Mouse (Mus musculus) ES-CJ7 (cell line): Measurements from ENCODE around the gene Znrf1.

ENCODE experiments used
- DNase-seq: peaks from one replicate; pipeline ENCODE4 v3.0.0; 2011; ENCODE audit warnings: low read depth, low spot score

Gene Znrf1

DNA sequence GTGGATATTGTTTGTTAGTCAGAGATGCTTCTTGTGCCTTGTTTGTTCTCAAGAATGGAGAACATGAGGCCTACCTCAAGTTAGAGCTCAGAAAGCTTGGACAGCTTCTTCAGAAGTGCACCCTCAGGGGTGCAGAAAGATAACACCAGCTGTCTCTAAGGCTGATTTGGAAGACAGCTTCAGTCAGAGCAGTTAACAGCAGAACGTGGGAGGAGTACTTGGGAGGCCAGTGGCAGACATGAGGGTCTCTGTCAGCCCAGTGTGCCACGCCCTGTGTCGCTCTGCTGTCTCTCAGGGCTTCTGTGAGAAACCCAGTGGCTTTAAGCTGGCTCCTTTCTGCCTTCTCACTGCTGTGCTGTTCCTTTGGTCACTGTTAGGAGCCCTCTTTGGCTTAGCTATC lies 32.1 kb downstream of the Znrf1 start:
- no peak for DNase-seq

DNA sequence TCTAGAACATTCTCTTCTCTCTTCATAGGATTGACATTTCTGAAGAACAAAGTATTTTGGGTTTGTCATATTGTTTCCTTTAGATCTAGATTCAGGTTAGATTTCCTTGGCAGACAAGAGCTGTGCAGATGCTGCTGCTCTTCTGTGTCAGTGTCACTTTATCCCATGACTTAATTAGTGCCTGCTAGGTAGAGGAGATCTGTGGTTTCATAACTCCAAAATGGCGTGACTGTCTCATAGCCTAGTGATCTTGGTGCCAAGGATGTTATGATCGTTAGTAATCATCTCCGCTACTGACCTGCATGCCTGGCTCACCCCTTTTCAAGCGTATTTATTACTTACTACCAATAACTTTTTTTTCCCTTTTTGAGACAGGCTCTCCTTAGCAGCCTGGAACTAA lies 34.0 kb downstream of the Znrf1 start:
- no peak for DNase-seq

DNA sequence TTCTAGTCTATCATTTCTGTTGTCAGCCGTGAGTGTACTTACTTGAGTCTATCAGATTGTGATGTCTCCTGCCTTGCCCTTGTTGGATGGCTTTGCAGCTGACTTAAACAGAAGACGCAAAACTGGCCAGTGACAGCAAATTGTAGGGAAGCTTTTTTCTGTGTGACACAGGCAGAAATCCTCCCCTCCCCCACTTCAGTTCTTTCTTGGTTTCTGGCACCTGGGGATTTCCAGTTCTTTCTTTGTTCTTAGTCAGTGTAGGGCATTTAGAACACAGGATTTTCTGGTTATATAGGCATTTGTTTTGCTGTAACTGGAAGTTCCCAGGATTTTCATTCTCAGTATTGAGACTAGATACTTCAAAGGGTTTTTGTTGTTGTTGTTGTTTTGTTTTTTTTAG lies 34.5 kb downstream of the Znrf1 start:
- no peak for DNase-seq

- no peak for DNase-seq
These were observed 35.8 kb downstream of the Znrf1 start for GRCm38 (mm10) chr8:111571661-111572060.

DNA sequence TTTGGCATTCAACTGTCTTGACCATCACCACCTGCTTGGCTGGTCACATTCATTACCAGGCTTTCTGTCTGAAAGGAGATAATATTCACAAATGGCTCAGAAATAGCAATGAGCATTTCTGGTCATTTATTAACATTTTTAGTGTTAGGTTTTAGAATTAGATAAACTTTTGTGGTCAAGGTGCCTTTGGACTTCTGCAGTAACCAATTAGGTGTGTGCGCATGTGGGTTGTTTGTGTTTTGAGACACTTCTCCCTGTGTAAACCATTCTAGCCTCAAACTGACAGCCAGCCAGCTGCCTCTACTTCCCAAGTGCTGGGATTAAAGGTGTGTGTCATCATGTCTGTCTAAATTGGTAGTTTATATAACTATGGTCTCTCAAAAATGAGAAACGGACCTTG lies 36.5 kb downstream of the Znrf1 start:
- no peak for DNase-seq

DNA sequence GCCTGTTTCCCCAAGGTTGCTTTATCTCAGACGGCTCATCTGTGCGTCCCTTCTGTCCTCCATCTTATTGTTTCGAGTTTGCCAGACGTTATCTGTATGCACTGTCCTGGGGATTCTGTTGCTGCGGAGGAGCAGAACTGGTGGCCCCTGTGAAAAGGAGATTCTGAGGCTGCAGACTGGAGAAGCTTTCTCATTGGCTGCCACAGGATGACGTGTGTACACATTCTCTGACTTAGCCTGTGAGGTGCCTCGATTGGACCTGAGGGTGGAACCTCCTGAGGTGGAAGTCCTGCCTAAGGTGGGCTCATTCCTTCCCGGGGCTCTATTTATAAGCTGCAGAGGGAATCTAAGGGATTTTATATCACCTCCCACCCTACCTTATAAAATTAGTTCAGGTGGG lies 37.7 kb downstream of the Znrf1 start:
- DNase-seq: peak; percentile 90

- DNase-seq: no peak
These were observed 38.1 kb downstream of the Znrf1 start for GRCm38 (mm10) chr8:111574016-111574415.

DNA sequence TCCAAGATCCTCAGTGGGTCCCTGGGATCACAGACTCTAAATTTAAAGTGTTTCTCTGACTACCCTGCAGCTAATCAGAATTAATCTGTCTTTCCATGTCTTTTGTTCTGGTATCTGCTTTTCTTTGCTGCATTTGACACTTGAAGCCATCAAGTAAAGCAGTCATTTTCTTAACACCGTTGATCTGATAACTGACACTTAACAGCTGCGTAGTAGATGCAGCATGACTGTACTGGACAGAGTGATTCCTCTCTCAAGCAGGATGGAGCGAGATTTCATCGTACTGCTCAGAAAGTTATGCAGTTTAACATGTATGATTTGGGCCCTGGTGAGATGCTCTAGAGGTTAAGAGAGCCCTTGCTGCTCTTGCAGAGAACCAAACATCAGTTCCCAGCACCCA lies 39.6 kb downstream of the Znrf1 start:
- DNase-seq: no peak

GRCm38 (mm10) chr8:111576501-111576900 lies 40.6 kb downstream of the Znrf1 start:
- no peak for DNase-seq

DNA sequence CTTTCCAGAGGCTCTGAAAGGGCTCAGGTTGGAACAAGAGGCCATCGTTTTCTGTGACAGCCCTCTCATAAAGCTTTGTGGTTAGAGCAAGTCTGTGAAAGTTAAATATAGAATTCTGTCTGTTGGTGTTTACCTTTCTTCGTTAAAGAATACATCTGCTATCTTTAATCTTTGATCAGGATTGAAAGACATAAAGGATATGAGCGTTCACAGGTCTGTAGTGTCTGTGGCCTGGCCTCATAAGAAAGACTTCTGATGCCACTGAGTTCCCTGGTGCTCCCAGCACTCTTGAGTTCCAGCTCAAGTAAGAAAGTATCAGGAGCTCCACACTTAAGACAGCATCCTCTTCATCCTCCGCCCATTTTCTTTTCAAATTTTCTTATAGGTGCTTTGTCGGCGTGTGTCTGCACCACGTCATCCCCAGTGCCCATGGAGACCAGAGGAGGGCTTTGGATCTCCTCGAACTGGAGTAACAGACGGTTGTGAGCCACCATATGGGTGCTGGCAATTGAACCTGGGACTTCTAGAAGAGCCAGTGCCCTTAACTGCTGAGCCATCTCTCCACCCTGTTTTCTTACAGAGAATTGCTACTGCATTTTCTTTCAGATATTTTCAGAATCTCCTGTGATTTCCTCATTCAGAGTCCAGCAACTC lies 42.1 kb downstream of the Znrf1 start:
- no peak for DNase-seq

- no peak for DNase-seq
These were observed 43.4 kb downstream of the Znrf1 start for GRCm38 (mm10) chr8:111579318-111579717.

- DNase-seq: no peak
These were observed 44.4 kb downstream of the Znrf1 start for GRCm38 (mm10) chr8:111580306-111580705.

- DNase-seq: no peak
These were observed 46.5 kb downstream of the Znrf1 start for GRCm38 (mm10) chr8:111582386-111582785.

GRCm38 (mm10) chr8:111584946-111585345 lies 49.0 kb downstream of the Znrf1 start:
- DNase-seq: no peak

GRCm38 (mm10) chr8:111587545-111588094 lies 51.7 kb downstream of the Znrf1 start:
- no peak for DNase-seq

- peak; percentile 79 for DNase-seq
These were observed 52.4 kb downstream of the Znrf1 start for GRCm38 (mm10) chr8:111588336-111588735.

DNA sequence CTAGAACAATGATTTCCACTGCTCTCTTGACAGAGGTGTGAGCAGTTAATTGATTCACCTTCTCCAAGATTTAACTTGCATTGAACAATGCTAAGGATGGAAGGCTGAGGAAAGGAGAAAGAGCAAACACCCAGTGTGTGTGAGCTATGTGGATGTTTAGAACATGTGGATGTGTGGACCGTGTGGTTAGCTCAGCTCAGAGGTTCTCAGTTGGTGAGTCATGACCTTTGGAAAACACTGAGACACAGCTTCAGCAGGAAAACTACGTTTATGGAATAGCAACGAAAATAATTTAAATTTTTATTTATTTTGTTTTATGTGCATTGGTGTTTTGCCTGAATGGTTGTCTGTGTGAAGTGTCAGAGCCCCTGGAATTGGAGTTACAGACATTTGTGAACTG lies 54.3 kb downstream of the Znrf1 start:
- no peak for DNase-seq

- DNase-seq: no peak
These were observed 55.3 kb downstream of the Znrf1 start for GRCm38 (mm10) chr8:111591176-111591575.

GRCm38 (mm10) chr8:111592390-111592910 lies 56.6 kb downstream of the Znrf1 start:
- peak; percentile 59 for DNase-seq

- no peak for DNase-seq
These were observed 58.3 kb downstream of the Znrf1 start for GRCm38 (mm10) chr8:111594044-111594840.

- no peak for DNase-seq
These were observed 59.1 kb downstream of the Znrf1 start for GRCm38 (mm10) chr8:111594951-111595350.

- no peak for DNase-seq
These were observed 60.0 kb downstream of the Znrf1 start for GRCm38 (mm10) chr8:111595712-111596484.
